Mouse (Mus musculus) retina, postnatal 1 day (tissue): Measurements from ENCODE around the gene 1700019D03Rik.

Experiments used
- DNase-seq: peaks from one replicate; pipeline ENCODE4 v3.0.0-alpha.2; 2012

Gene 1700019D03Rik

GRCm38 (mm10) chr1:53020079-53020478 is at the start of gene 1700019D03Rik:
Gene 1700019D03Rik, minus strand, starts transcription at chr1:53020179.
- no peak for DNase-seq

GRCm38 (mm10) chr1:53063921-53064320 is 43.9 kb upstream of the 1700019D03Rik start:
- DNase-seq, result no peak

DNA sequence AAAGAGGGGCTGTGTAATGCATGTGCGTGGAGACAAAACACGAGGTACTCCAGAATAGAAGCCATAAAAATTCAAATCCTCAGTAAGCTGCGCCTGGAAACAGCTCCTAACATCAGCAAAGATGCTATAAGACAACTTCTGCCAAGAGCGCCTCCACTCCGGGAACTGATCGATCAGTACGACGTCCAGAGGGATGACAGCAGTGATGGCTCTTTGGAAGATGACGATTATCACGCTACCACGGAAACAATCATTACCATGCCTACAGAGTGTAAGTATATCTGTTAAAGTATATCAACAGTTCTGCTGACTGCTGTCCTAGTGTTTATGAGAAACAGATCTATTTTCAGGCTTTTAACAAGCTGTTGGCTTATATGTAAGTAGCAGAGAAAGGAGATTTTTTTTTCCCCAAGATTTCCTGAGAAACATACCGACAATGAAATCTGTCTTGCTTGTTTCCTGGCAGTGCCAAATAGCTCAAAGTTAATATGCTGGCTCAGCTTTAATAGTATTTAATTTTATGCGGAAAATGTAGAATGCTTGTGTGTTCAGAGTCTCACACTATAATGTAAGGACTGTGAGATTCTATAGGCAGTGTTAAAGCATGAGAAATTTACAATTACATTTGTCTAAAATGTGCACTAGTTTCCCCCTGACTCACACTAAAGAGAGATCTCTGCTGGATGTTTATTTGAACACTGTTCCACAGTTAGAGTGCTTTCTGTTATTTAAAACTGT is 42.1 kb upstream of the 1700019D03Rik start:
- no peak for DNase-seq

- no peak for DNase-seq
Observed at GRCm38 (mm10) chr1:53061340-53061739, 41.4 kb upstream of the 1700019D03Rik start, which contains the start of gene Mstn. Gene Mstn, plus strand, starts transcription at chr1:53061640.

DNA sequence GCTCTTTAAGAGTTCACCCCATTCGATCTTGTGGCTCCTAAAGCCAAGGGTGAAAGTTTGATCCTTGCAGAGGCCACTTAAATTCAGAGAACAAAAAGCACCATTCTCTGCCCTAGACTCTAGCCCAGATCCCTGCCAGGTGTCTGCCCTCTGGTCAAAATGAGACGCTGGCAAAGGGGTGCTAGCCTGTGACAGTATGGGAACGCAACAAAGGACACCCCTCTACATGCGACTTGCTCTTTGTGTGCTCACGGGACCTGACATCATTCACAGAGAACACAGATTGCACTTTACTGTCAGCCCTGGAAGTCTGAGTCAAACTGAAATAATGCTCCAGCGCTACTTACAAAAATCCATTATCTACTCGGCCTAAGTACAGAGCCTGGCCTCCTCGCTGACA is 40.5 kb upstream of the 1700019D03Rik start:
- peak; percentile 31 for DNase-seq

- DNase-seq, result no peak
Observed at GRCm38 (mm10) chr1:53059106-53059505, 39.1 kb upstream of the 1700019D03Rik start.

GRCm38 (mm10) chr1:53053087-53054022 is 33.4 kb upstream of the 1700019D03Rik start:
- peak; percentile 69 for DNase-seq

GRCm38 (mm10) chr1:53049763-53050427 is 29.9 kb upstream of the 1700019D03Rik start:
- no peak for DNase-seq

- DNase-seq, result no peak
Observed at GRCm38 (mm10) chr1:53037443-53037871, 17.5 kb upstream of the 1700019D03Rik start.

DNA sequence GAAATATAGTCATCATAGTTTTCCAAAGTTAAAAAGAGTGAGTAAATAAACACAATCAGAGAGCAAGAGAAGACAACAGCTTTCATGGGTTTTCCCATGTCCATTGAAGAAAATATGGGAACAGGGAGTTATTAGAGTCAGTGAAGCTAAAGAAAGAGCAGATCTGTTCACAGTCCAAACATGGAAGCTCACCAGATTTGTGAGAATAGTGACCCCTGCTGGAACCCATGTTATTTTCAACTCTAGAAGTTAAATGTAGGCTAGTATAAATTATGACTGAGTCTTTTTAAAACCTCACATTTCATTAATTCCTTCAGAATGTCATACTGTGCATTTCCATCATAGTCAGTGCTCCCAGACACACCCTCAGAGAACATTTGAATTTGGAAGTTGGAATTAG is 12.6 kb upstream of the 1700019D03Rik start:
- DNase-seq, result peak; percentile 57

DNA sequence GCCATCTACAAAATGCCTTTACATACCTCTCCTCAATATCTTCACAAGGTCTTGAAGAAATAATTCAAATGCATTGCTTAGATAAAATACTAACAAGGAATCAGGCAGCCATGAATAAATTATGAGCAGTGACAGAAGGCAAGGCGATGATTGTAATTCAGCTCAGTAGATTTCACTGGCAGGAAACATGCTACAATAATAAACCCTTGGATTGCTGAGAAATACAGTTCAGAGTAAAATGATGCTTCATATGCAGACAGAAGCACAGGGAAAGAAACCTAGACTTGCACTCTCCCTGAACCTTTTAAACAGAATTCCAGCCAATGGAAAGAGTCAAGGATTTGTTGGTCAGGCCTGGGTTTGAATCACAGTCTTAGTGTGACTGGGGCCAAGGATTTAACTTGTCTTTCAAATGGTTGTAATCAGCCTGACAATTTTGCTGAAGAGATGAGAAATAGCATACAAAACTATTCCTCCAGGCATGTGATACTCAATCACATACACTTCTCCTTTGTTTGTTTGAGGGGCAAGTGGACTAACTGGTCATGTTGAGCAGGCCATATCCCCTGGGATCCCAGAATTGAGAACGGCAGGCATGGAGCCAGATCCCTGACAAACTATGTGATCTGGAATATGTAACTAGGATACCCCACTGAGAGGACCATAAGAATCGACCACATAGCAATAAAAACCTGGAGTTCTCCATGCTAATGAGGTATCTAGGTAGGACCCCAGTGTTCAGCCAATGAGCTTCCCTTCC is 1.1 kb downstream of the 1700019D03Rik start:
- DNase-seq, result no peak

GRCm38 (mm10) chr1:53015606-53016005 is 4.4 kb downstream of the 1700019D03Rik start:
- DNase-seq, result no peak

DNA sequence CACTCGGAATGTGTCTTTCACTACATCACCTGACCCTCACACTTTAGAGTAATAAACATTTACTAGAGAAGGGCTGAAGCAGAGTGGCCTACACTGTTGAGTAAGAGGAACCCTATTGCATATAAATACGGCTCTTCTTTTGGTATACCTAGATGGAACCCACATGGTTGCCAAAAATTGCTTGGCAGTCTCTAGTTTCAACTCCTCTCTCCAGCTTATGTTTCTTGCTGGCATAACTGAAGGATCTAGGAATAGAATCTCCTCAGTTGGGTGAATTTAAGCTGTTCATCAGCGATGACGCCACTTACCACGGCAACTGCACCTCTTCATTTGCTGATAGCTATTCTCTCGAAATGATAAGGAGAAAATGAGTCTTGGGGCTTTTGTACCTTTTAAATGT is 5.3 kb downstream of the 1700019D03Rik start:
- no peak for DNase-seq

DNA sequence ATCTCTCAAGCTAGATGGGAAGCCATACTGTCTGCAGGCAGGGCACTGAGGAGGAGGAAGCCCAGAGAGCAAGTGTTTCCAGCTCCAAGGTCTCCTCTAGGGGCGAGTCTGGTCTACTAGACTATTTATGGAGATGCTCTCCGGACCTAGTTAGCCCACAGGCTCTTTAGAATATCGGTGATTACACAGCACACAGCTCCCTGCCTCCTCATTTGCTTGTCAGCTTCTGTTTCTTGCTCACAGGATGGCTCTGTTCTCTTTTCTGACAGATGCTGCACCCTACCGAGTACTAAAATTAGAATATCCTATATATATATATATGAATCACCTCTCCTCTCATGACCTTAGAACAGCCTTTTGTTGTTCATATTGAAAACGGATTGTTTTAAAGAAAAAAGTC is 33.3 kb downstream of the 1700019D03Rik start:
- DNase-seq, result peak; percentile 25

DNA sequence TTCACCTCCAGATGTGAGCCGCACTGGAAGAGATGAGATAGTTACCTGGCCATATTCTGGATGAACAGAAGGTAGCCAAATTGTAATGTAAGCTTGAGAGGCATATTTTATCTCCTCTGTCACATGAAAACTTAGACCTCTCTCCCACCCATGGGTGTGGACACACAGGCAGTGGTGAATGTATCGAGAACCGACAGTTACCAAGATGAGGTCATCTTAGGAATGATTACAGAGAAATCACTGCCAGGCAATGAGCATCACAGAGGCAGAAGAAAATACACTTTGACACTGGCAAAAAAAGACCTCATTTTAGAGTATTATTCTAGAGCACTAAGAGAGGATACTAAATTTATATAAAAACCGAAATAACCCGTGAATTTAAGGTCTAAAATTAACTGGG is 46.8 kb downstream of the 1700019D03Rik start:
- no peak for DNase-seq

DNA sequence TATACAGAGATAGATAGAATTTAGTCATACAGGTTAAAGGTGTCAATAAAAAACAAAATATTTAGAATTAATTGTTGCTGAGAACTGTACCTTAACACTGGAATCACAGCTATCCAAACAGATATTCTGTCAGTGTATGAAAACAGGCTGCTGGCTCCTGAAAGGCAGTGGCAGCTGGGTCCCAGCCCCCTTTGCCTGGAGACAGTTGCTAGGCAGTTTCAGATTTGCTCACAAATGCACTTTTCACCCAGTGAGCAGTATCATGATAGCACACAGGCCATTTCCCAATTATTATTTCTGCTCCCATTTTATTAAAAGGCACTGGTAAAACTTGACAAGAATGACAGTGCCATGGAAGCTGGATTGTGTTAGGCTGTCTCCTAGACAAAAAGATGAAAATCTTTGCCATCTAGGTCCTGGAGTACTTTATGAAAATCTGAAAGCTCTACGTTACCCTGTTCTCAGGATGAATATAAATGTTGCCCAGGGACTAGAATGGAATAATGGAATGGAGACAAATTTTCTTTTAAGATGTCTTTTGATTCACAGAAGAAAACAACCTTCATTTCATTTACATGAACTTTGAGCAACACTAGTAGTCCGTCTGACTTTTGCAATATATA is 48.0 kb downstream of the 1700019D03Rik start:
- peak; percentile 27 for DNase-seq

DNA sequence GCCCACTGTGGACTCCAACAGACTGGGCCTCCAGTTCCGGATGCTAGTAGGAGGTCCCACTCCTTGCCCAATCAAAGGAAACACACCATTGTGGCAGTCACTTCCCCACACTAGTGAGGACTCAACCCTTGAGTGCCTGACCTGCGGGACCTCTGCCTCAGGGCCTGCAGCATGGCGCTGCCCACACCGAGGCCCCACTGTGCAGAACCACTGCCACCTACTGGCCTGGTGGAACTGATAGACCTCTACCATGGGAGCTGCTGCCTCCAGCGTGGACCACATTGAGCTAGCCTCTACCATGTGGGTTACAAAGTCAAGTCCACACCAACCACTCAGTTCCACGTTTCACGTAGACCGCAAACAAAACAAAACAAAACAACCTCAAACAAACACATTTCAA is 55.4 kb downstream of the 1700019D03Rik start:
- peak; percentile 20 for DNase-seq

GRCm38 (mm10) chr1:52963097-52963496 is 56.9 kb downstream of the 1700019D03Rik start:
- DNase-seq, result no peak

DNA sequence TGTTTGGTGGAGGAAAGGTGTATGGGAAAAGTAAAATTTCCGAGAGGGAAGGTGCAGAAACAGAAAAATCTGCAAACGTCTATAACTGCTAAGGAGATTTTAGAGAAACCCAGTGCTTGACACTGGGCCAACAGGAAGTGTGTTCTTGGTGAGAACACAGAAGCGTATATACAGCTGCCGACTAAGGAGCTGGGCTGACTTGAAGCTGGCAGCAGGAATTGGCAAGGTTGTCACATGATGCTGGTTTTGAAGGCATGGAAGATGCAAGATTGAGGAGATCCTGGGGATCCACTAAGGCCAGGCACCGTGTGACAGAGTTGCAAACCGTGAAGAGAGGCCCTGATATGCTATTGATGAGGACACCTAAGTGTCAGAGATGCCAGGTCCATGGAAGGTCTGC is 59.8 kb downstream of the 1700019D03Rik start:
- no peak for DNase-seq

GRCm38 (mm10) chr1:52956746-52957145 is 63.2 kb downstream of the 1700019D03Rik start:
- DNase-seq, result no peak

- peak; percentile 67 for DNase-seq
Observed at GRCm38 (mm10) chr1:52955102-52955501, 64.9 kb downstream of the 1700019D03Rik start.

GRCm38 (mm10) chr1:52954456-52954855 is 65.5 kb downstream of the 1700019D03Rik start:
- no peak for DNase-seq
